Comparison of ENCODE assay signal across 29 mouse cellular contexts in genomic region chr5:31116912-31117311, GRCm38 (mm10). TPM values are rescaled to one million over a fixed set of nuclear protein-coding genes. Genes with fewer than 3 reads are reported as not detected.
DNase-seq lines count a peak whose midpoint lies in the region; ATAC-seq and TF ChIP-seq lines count a peak whose summit lies in the region.
"Had no signal": no experiment of that assay in that cellular context is flagged by ENCODE, and none has a peak within 500 bp of the region (broad histone marks: within the 10 kb centered on the region; RNA-seq: fewer than 3 reads in every experiment).

No protein-coding gene starts in this region.

- peak overlapping the region; percentile 57 for H3K4me3 ChIP-seq in heart, embryonic 10.5 days
- H3K4me3 ChIP-seq in C2C12 (ENCODE audit: insufficient read depth, poor library complexity, severe bottlenecking): peak overlapping the region; percentile 11
- peak overlapping the region; percentile 41 for H3K4me3 ChIP-seq in heart, postnatal 0 days (ENCODE audit: low read depth, low read length)
- no peak overlapping the region for H3K4me3 ChIP-seq in kidney, embryonic 15.5 days (replicated peaks)
- H3K4me3 ChIP-seq: forebrain, embryonic 15.5 days; lung, embryonic 15.5 days had no signal

- no peaks in the 10 kb centered on the region for H3K9me3 ChIP-seq in heart, embryonic 10.5 days
- no peaks in the 10 kb centered on the region for H3K9me3 ChIP-seq in heart, postnatal 0 days (replicated peaks; ENCODE audit: control insufficient read depth, low read length)
- no peaks in the 10 kb centered on the region for H3K9me3 ChIP-seq in kidney, embryonic 15.5 days (replicated peaks)
- H3K9me3 ChIP-seq: forebrain, embryonic 15.5 days; lung, embryonic 15.5 days had no signal

- no peaks in the 10 kb centered on the region for H3K79me3 ChIP-seq in C2C12 (ENCODE audit: low read depth)

- 0 out of 2 replicates have a peak overlapping the region, but pooled peaks have one; percentile 18 for H3K9ac ChIP-seq in heart, postnatal 0 days (replicated peaks; ENCODE audit: low read depth, low read length)
- no peak overlapping the region for H3K9ac ChIP-seq in kidney, embryonic 15.5 days
- H3K9ac ChIP-seq: forebrain, embryonic 15.5 days; liver, embryonic 14.5 days; lung, embryonic 15.5 days had no signal

- no peak for DNase-seq in heart, embryonic 10.5 days (ENCODE audit: low spot score)
- no peak for DNase-seq in heart, postnatal 4 days
- peak; percentile 64 for DNase-seq in ES-CJ7 (ENCODE audit: low read depth, low spot score)
- no peak for DNase-seq in heart, postnatal 0 days (ENCODE audit: low spot score)
- no peak for DNase-seq in lung, postnatal 36 days
- DNase-seq: cerebellum, adult 18-20 months; cerebellum, postnatal 25 days; embryo, embryonic 11 days; right cerebral cortex, postnatal 4 days; thymus, postnatal 36 days had no signal

- no peaks in the 10 kb centered on the region for H3K27me3 ChIP-seq in heart, embryonic 10.5 days (ENCODE audit: insufficient read depth, poor library complexity, severe bottlenecking)
- H3K27me3 ChIP-seq in C2C12 (ENCODE audit: control insufficient read depth, insufficient read depth, insufficient read length): no peaks in the 10 kb centered on the region
- H3K27me3 ChIP-seq in heart, postnatal 0 days (ENCODE audit: control insufficient read depth, insufficient read depth, low read length): no peaks in the 10 kb centered on the region
- H3K27me3 ChIP-seq in kidney, embryonic 15.5 days: peaks cover 8% of the 10 kb centered on the region
- H3K27me3 ChIP-seq: forebrain, embryonic 15.5 days had no signal

- peak overlapping the region; percentile 59 for H3K4me2 ChIP-seq in heart, postnatal 0 days (ENCODE audit: low read depth, low read length)
- no peak overlapping the region for H3K4me2 ChIP-seq in kidney, embryonic 15.5 days
- H3K4me2 ChIP-seq: forebrain, embryonic 15.5 days; lung, embryonic 15.5 days; midbrain, embryonic 11.5 days had no signal

- peaks cover 10% of the 10 kb centered on the region for H3K4me1 ChIP-seq in heart, embryonic 10.5 days
- 0 out of 2 replicates have a peak, but pooled peaks cover 8% of the 10 kb centered on the region for H3K4me1 ChIP-seq in heart, postnatal 0 days (ENCODE audit: control insufficient read depth, insufficient read depth)
- 0 out of 2 replicates have a peak, but pooled peaks cover 7% of the 10 kb centered on the region for H3K4me1 ChIP-seq in kidney, embryonic 15.5 days
- H3K4me1 ChIP-seq: forebrain, embryonic 15.5 days; lung, embryonic 15.5 days had no signal

- peak overlapping the region; percentile 86 for H3K27ac ChIP-seq in heart, embryonic 10.5 days
- peak overlapping the region; percentile 53 for H3K27ac ChIP-seq in heart, postnatal 0 days (ENCODE audit: low read depth)
- H3K27ac ChIP-seq in kidney, embryonic 15.5 days: no peak overlapping the region
- H3K27ac ChIP-seq: forebrain, embryonic 15.5 days; liver, embryonic 14.5 days; lung, embryonic 15.5 days; stomach, postnatal 0 days had no signal

- H3ac ChIP-seq in C2C12 (ENCODE audit: control insufficient read depth, insufficient read length, low read depth): no peak overlapping the region

- no peaks in the 10 kb centered on the region for H3K36me3 ChIP-seq in heart, embryonic 10.5 days
- H3K36me3 ChIP-seq in C2C12 (ENCODE audit: control insufficient read depth, insufficient read depth): no peaks in the 10 kb centered on the region
- H3K36me3 ChIP-seq in heart, postnatal 0 days (replicated peaks; ENCODE audit: control insufficient read depth, insufficient read depth, low read length): no peaks in the 10 kb centered on the region
- H3K36me3 ChIP-seq in kidney, embryonic 15.5 days: no peaks in the 10 kb centered on the region
- H3K36me3 ChIP-seq: forebrain, embryonic 15.5 days; lung, embryonic 15.5 days had no signal

- no peak; the same call in 1 of the 2 replicates for ATAC-seq in heart, postnatal 0 days (ENCODE audit: insufficient read depth, low read depth)
- no peak for ATAC-seq in kidney, embryonic 15.5 days (replicated peaks; ENCODE audit: low FRiP score)
- ATAC-seq: forebrain, embryonic 15.5 days; hindbrain, embryonic 16.5 days; intestine, embryonic 16.5 days had no signal

- H3K79me2 ChIP-seq in C2C12 (ENCODE audit: control insufficient read depth, insufficient read depth): peaks cover 5% of the 10 kb centered on the region

- no peak for TF ChIP-seq CTCF in C2C12 (IDR thresholded peaks at IDR 0.05; ENCODE audit: control insufficient read depth, insufficient read depth, insufficient read length)
- no peak for TF ChIP-seq CTCF in heart, postnatal 0 days (IDR thresholded peaks at IDR 0.05; ENCODE audit: low read depth)

- 12% methylated on average over 10 of the region's 10 CpGs for WGBS in heart, embryonic 10.5 days
- 17% methylated on average over 10 of the region's 10 CpGs for whole genome bisulfite sequencing in heart, postnatal 0 days
- WGBS in kidney, embryonic 15.5 days: 24% methylated on average over 10 of the region's 10 CpGs

- no peak for TF ChIP-seq EP300 in heart, postnatal 0 days (IDR thresholded peaks at IDR 0.05; ENCODE audit: low read depth)

TF ChIP-seq in C2C12, 6 proteins besides CTCF, POLR2A, EP300 and RAD21:
- TF ChIP-seq MAX (IDR thresholded peaks at IDR 0.05) (no peak), FOSL1 (IDR thresholded peaks at IDR 0.05; ENCODE audit: insufficient read depth, low read length, poor library complexity, severe bottlenecking) (no peak), USF1 (IDR thresholded peaks at IDR 0.05; ENCODE audit: low read depth) (no peak), MYOD1 (IDR thresholded peaks at IDR 0.05; ENCODE audit: control insufficient read depth, insufficient read length, low read depth) (no peak), CEBPB (IDR thresholded peaks at IDR 0.05; ENCODE audit: low read depth) (no peak), MYOG (IDR thresholded peaks at IDR 0.05; ENCODE audit: control insufficient read depth, extremely low read depth, insufficient read length) (no peak)

RNA-seq across cellular contexts. Expression of gene Trim54, which starts 0.4 kb away (rescaled TPM):
- 17.0 and 23.8 TPM in 2 replicates for polyA plus RNA-seq in heart, embryonic 10.5 days (2016; fragmentation: Nextera tagmentation; extraction: Ambion mirVana)
- total RNA-seq in heart, postnatal 4 days (2021): 10 to 100 TPM; 33.4 to 35.6 TPM
- polyA plus RNA-seq in C2C12 (2012; fragmentation: generic; extraction: Trizol): 6.5 TPM
- 4.2 and 8.8 TPM in 2 replicates for total RNA-seq in heart, postnatal 0 days (2014; rRNA removed; ENCODE audit: low replicate concordance)
- polyA plus RNA-seq in heart, postnatal 0 days (2015; fragmentation: Nextera tagmentation; extraction: Ambion mirVana): 16.4 and 16.5 TPM in 2 replicates
- polyA plus RNA-seq in kidney, embryonic 15.5 days (2015; fragmentation: Nextera tagmentation; extraction: Ambion mirVana): 1.2 and 1.6 TPM in 2 replicates
- total RNA-seq: layer of hippocampus, postnatal 14 days had no signal
- polyA plus RNA-seq: forebrain, embryonic 15.5 days; hindbrain, embryonic 16.5 days; intestine, embryonic 16.5 days; liver, embryonic 14.5 days; midbrain, embryonic 11.5 days had no signal

RNA-seq across cellular contexts. Expression of gene Slc30a3, which starts 8.9 kb away (rescaled TPM):
- polyA plus RNA-seq in heart, embryonic 10.5 days (2016; fragmentation: Nextera tagmentation; extraction: Ambion mirVana): 0.62 and 0.67 TPM in 2 replicates
- under 1 TPM in 1 of 2 experiments, not detected in 1; 0.24 TPM for total RNA-seq in heart, postnatal 4 days (2021)
- polyA plus RNA-seq in C2C12 (2012; fragmentation: generic; extraction: Trizol): 0.71 TPM
- not detected in 2 replicates for total RNA-seq in heart, postnatal 0 days (2014; rRNA removed; ENCODE audit: low replicate concordance)
- polyA plus RNA-seq in heart, postnatal 0 days (2015; fragmentation: Nextera tagmentation; extraction: Ambion mirVana): 0.08 and 0.18 TPM in 2 replicates
- 2.8 and 3.1 TPM in 2 replicates for polyA plus RNA-seq in kidney, embryonic 15.5 days (2015; fragmentation: Nextera tagmentation; extraction: Ambion mirVana)
- total RNA-seq: adrenal gland, adult 18-20 months had no signal
- polyA plus RNA-seq: stomach, postnatal 0 days had no signal

RNA-seq across cellular contexts. Expression of gene Dnajc5g, which starts 10.8 kb away (rescaled TPM):
- not detected in 2 replicates for polyA plus RNA-seq in heart, embryonic 10.5 days (2016; fragmentation: Nextera tagmentation; extraction: Ambion mirVana)
- total RNA-seq in heart, postnatal 4 days (2021): not detected
- polyA plus RNA-seq in C2C12 (2012; fragmentation: generic; extraction: Trizol): not detected
- not detected in 2 replicates for total RNA-seq in heart, postnatal 0 days (2014; rRNA removed; ENCODE audit: low replicate concordance)
- polyA plus RNA-seq in heart, postnatal 0 days (2015; fragmentation: Nextera tagmentation; extraction: Ambion mirVana): not detected in 2 replicates
- polyA plus RNA-seq in kidney, embryonic 15.5 days (2015; fragmentation: Nextera tagmentation; extraction: Ambion mirVana): not detected in 2 replicates
- total RNA-seq: adrenal gland, adult 18-20 months; adrenal gland, postnatal 4 days; heart, postnatal 14 days; layer of hippocampus, postnatal 14 days; left cerebral cortex, postnatal 10 days had no signal
- polyA plus RNA-seq: embryonic facial prominence, embryonic 14.5 days; forebrain, embryonic 15.5 days; hindbrain, embryonic 16.5 days; intestine, embryonic 16.5 days; kidney, embryonic 16.5 days; large intestine, adult 2 months; limb, embryonic 14.5 days; liver, embryonic 14.5 days; lung, embryonic 15.5 days; midbrain, embryonic 11.5 days; neural tube, embryonic 11.5 days; stomach, postnatal 0 days had no signal

RNA-seq across cellular contexts. Expression of gene Ucn, which starts 21.7 kb away (rescaled TPM):
- not detected in 2 replicates for polyA plus RNA-seq in heart, embryonic 10.5 days (2016; fragmentation: Nextera tagmentation; extraction: Ambion mirVana)
- total RNA-seq in heart, postnatal 4 days (2021): not detected
- not detected for polyA plus RNA-seq in C2C12 (2012; fragmentation: generic; extraction: Trizol)
- not detected in 2 replicates for total RNA-seq in heart, postnatal 0 days (2014; rRNA removed; ENCODE audit: low replicate concordance)
- polyA plus RNA-seq in heart, postnatal 0 days (2015; fragmentation: Nextera tagmentation; extraction: Ambion mirVana): not detected in 2 replicates
- not detected in 2 replicates for polyA plus RNA-seq in kidney, embryonic 15.5 days (2015; fragmentation: Nextera tagmentation; extraction: Ambion mirVana)
- total RNA-seq: adrenal gland, adult 18-20 months; adrenal gland, postnatal 4 days; heart, postnatal 14 days; layer of hippocampus, postnatal 14 days had no signal
- polyA plus RNA-seq: forebrain, embryonic 15.5 days; hindbrain, embryonic 16.5 days; intestine, embryonic 16.5 days; kidney, embryonic 16.5 days; large intestine, adult 2 months; liver, embryonic 14.5 days; lung, embryonic 15.5 days; midbrain, embryonic 11.5 days; neural tube, embryonic 11.5 days; stomach, postnatal 0 days had no signal

RNA-seq across cellular contexts. Expression of gene Mpv17, which starts 37.1 kb away (rescaled TPM):
- polyA plus RNA-seq in heart, embryonic 10.5 days (2016; fragmentation: Nextera tagmentation; extraction: Ambion mirVana): 77.3 and 87.3 TPM in 2 replicates
- total RNA-seq in heart, postnatal 4 days (2021): 10 to 100 TPM; 50.1 to 50.8 TPM
- polyA plus RNA-seq in C2C12 (2012; fragmentation: generic; extraction: Trizol): 35.6 TPM
- total RNA-seq in heart, postnatal 0 days (2014; rRNA removed; ENCODE audit: low replicate concordance): 157 and 202 TPM in 2 replicates
- polyA plus RNA-seq in heart, postnatal 0 days (2015; fragmentation: Nextera tagmentation; extraction: Ambion mirVana): 80.1 and 83.0 TPM in 2 replicates
- polyA plus RNA-seq in kidney, embryonic 15.5 days (2015; fragmentation: Nextera tagmentation; extraction: Ambion mirVana): 62.6 and 76.8 TPM in 2 replicates
